Mouse (Mus musculus) gastrocnemius, adult 2 months (tissue): ENCODE data around the gene Serpine2. TPM values are rescaled to one million over a fixed set of nuclear protein-coding genes. Genes with fewer than 3 reads are reported as not detected.

ENCODE experiments used
- DNase-seq: peaks from one replicate; pipeline ENCODE4 v3.0.0; 2022
- H3K27ac ChIP-seq: fragments of 200-600 bp; 2 replicates; pipeline ENCODE4 v1.8.1; 2022; ENCODE audit warnings: mild to moderate bottlenecking
- H3K4me3 ChIP-seq: fragments of 200-600 bp; 2 replicates; pipeline ENCODE4 v1.8.1; 2022; ENCODE audit warnings: mild to moderate bottlenecking, moderate library complexity
- CTCF ChIP-seq: fragments of 200-600 bp; IDR thresholded peaks from 2 replicates; pipeline ENCODE4 v1.8.1; 2022; ENCODE audit warnings: antibody characterized with exemption, mild to moderate bottlenecking, moderate library complexity
- intact Hi-C: fragments of 180-260 bp; cut with DNase I; formaldehyde crosslinking; loops from one replicate; pipeline ENCODE4 v1.15.1; 2025
- long read RNA-seq, 2 experiments: library from polyadenylated mRNA; stranded (forward); transcript quantifications; one replicate each; pipeline ENCODE4 v2.0.0; 2021
- total RNA-seq, 2 experiments: library from RNA; stranded (reverse); gene quantifications; 2 replicates each; pipeline ENCODE4 v1.2.3; 2021

Gene Serpine2
- total RNA-seq: 100 to 1,000 TPM in 1 of 2 experiments, 10 to 100 TPM in 1; 72.3 to 125 TPM
- long read RNA-seq, experiment 1, transcript Serpine2-201 (9 exons, 2,210 nt): major isoform, 371 of 388 reads
- long read RNA-seq, experiment 1, partial matches to known transcripts: 4 of 388 reads
- long read RNA-seq, experiment 1, other reads (novel, unspliced or antisense): 13 of 388 reads
- long read RNA-seq, experiment 2, transcript Serpine2-201 (9 exons, 2,210 nt): major isoform, 217 of 234 reads
- long read RNA-seq, experiment 2, partial matches to known transcripts: 5 of 234 reads
- long read RNA-seq, experiment 2, other reads (novel, unspliced or antisense): 12 of 234 reads

DNA sequence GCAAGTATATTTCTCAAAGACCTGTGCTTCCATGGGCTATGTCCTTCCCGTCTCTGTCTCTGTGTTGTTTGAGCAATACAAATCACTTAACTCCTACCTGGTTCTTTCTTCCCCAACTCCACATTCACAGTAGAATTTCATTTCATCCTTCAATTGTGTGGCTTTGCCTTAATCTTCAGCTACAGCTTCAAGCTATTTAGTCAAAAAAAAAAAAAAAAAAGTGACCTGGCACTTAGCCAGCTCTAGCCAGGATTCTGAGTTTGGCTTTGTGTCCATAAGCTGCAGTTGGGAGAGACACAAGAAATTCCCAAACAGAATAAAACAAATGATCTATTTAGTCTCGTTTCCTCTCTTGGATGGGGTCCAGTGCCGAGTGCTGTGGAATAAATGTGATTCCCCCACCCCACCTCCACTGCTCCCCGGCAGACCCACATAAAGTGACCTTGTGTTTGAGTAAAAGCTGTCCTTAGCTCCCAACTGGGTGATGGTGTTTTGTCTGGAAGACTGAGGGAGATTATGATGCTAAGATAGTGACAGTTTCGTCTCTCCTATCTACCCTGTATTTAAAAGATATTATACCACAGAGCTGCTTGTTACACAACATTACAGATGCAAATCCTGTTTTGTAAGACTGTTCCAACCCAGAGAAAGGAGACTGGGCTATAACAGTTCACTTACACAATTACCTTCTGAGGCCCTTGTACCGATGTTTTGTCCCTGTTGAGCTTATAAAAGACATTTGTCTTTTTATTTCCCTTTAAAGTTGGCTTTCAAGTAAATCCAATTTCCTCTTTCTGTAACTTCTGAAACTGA lies at the start of gene Serpine2:
TSS of gene Serpine2 (minus strand) at position 51 of the 813 bp plus-strand sequence.
- no peak for TF ChIP-seq CTCF
- intact Hi-C loops: no loop called here
- DNase-seq: no peak
- H3K4me3 ChIP-seq: no peak within 1 kb of the TSS
- H3K27ac ChIP-seq: no peak within 1 kb of the TSS

DNA sequence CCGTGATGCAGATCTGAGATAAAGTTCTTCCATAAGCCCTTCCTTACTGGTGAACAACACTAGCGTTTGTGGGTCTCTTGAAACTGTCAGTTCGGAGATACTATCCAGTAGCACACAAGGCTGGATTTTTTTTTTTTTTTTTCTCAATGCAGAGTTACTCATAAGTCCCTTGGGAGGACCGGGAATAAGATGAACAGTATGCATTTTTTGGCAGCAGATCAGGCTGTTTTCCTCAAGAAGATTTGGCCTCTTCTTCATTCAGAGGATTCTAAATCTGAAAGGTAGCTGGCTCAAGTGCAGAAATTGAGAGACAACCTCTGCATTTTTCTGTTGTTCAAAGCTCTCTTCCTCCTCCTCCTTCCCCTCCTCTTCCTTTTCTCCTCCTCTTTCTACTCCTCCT lies 46.8 kb upstream of the Serpine2 start:
- intact Hi-C loops: no loop called here
- H3K27ac ChIP-seq: no peak overlapping the region
- no peak for DNase-seq
- no peak overlapping the region for H3K4me3 ChIP-seq
- TF ChIP-seq CTCF: no peak

DNA sequence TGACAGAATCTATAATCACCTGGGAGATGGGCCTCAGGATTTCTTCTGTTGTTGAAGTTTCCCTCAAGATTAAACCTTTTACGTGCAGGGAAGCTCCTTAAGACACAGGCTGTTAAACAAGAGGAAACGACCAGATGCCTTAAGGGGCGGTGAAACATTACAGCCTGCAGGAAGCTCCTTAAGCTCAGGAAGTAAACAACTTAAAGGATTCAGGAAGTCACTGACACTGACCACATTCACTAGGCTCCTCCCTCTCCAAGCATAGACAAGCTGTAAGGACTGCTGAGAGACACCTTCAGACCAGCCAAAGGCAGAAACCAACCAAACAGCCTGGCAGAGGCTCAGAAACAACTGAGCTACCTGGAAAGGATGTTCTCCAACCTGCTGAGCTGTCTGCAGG lies 44.3 kb upstream of the Serpine2 start:
- no peak overlapping the region for H3K27ac ChIP-seq
- no peak for TF ChIP-seq CTCF
- intact Hi-C loops: no loop called here

DNA sequence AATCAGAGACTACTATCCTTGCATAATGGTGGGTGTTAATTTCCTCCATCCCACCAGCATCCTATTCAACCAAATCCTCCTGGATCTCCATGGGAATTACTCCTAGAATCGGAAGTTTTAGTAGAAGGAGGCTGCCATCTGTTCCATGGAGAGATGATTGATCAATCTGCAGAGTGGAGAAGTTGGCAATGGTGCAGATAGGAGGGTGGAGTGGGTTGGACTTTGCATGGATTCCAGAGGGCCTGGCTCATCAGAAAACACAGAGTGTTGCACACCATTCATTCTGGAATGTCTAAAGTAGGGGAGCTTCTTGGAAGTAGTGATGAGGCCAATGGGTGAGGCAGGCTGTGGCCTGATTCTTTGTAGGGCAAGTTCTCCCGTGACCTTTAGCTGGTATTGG lies 41.9 kb upstream of the Serpine2 start:
- TF ChIP-seq CTCF: no peak

More for the DNA sequence above, 44.3 kb upstream of the Serpine2 start:
- H3K4me3 ChIP-seq: no peak overlapping the region
- no peak for DNase-seq

DNA sequence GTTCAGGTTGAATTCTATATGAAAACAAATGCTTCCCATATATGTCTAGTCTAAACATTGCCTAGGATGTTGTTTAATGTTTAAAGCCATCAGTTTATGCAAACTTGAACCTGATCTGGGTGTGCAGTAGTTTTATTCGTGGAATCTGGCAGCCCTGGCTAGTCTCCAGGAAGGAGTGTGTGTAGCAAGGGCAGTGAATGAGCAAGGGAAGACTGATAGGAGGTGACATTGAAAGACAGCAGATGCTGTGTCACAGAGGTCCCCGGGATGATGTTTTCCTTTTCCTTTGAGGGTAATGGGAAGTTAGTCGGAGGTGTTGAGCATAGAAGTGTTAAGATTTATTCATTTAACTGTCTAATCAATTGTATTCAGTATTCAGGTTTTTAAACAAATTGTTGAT lies 21.7 kb upstream of the Serpine2 start:
- Histone ChIP-seq H3K27ac (no peak overlapping the region), H3K4me3 (no peak overlapping the region)
- no peak for DNase-seq
- intact Hi-C loops: no loop called here
- no peak for TF ChIP-seq CTCF

More for the DNA sequence above, 41.9 kb upstream of the Serpine2 start:
- no peak overlapping the region for H3K27ac ChIP-seq
- no peak overlapping the region for H3K4me3 ChIP-seq
- intact Hi-C loops: no loop called here
- DNase-seq: peak; percentile 40

DNA sequence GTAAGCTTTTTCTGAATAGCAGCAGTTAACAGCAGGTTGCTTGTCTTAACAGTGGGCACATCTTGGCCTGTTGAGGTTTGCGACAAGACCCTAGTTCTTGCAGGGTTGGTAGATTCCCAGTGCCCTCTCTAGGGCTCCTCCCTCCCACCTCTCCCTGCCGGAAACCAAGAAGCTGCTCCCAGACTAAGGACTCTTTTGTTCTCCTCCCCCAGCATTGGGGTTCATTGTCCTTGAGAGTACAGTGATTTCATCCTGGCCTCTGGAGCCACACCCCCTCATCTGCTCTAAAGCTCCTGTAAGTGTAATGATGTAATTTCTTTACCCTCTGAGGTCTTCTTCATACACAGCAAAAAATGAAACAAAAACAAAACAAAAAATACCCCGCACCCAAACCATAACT lies 13.8 kb upstream of the Serpine2 start:
- no peak overlapping the region for H3K27ac ChIP-seq
- no peak overlapping the region for H3K4me3 ChIP-seq
- no peak for TF ChIP-seq CTCF
- intact Hi-C loops: no loop called here
- DNase-seq: no peak

DNA sequence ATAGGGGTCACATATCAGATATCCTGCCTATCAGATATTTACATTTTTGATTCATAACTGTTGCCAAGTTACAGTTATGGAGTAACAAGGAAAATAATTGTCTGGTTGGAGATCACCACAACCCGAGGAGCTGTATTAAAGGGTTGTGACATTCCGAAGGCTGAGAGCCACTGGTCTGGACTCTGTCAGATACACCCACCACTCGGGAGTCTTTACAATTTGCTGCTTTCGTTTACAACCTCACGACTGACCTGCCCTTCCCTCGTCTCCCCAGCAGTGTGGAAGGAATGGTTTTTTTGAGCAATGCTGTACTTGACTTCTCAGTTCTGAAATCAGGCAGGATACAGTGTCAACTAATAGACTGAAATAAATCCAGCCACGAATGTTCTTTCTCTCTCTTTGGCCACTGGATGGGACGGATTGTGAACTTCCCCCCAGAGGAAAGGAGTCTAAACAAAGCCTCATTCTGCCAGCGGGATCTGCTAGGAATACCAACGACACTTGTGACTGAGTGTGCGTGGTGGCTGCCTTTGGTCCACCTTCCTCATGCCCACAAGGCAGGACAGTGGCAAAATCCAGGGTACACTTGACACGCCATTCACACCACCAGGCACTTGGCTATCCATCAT lies 455 bp downstream of the Serpine2 start:
- H3K27ac ChIP-seq: no peak overlapping the region
- TF ChIP-seq CTCF: no peak
- no peak overlapping the region for H3K4me3 ChIP-seq
- no peak for DNase-seq
- intact Hi-C loops: no loop called here

DNA sequence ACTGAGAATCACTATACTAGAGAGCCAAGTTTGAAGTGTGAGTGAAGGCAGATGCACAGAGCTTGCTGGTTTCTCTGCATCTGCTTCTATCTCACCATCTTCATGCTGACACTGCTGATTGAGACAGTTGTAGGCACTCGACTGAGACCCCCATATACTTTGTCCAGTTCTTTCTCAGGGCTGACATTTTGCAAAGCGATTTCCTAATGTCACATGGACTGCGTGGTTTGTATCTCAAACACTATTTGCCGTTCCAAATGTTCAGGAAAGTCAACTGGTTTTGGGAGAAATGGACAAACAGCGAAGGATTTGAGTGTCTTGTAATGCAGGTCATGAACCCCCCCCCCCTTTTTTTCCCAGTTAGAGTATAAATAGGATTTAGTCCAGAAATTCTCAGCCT lies 1.0 kb downstream of the Serpine2 start:
- no peak overlapping the region for H3K4me3 ChIP-seq
- no peak for TF ChIP-seq CTCF
- H3K27ac ChIP-seq: no peak overlapping the region
- intact Hi-C loops: loop anchor here (2.0 kb wide), 1 partner anchor 37 kb away; no protein-coding TSS in a partner anchor
- DNase-seq: no peak

DNA sequence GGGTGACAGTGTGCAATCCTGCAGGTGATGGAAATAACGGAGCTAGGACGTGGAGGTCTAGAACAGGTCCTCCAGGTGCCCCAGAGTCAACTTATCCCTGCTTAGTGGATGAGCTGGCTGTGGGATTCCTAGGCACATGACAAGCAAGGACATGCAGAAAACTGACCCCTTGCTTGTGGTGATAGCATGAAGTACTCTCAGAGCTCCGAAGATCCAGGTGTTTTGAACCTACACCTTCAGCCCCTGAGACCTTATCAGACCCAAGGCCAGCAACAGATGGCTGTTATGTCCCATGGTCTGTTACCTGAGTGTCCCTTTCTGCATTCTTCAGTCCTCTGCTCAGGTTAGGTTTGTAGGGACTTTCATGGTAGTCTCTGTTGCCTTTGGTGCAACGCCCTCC lies 2.0 kb downstream of the Serpine2 start:
- intact Hi-C loops: loop anchor here (2.0 kb wide), 1 partner anchor 36 kb away; no protein-coding TSS in a partner anchor
- H3K27ac ChIP-seq: peak overlapping the region; percentile 93; the same call in 1 of the 2 replicates
- DNase-seq: no peak
- peak overlapping the region; percentile 87 for H3K4me3 ChIP-seq
- no peak for TF ChIP-seq CTCF

DNA sequence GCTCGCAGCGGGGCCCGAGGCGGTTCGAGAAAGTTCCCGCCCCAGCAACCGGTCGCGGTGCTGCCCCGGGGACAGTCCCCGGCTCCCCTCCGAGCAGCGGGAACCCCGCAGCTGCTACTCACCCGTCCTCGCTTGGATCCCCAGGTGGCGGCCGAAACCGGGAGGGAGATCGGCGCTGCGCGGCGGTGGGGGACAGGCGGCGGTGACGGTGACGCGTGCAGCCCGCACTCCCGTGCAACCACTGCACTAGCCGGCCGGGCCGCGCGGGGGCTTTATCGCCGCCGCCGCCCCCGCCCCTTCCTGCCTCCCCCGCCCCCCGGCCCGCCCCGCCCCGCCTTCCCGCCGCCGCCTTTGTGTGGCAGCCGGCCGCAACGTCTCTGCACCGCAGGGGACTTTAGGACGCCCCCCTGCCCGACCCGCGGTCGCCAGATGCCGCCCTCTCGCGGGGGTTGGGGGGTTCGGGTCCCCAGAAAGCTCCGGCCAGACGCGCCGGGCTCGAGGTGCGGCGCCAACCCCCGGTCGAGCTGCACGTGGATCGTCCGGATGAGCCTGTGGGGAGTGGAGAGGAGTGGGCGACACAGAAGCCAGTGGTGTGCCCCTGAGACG lies 2.5 kb downstream of the Serpine2 start:
- Histone ChIP-seq H3K27ac (peak overlapping the region; percentile 93), H3K4me3 (peak overlapping the region; percentile 87)
- peak; percentile 69 for DNase-seq
- intact Hi-C loops: loop anchor here (2.0 kb wide), 1 partner anchor 36 kb away; no protein-coding TSS in a partner anchor
- peak; percentile 8; the same call in 1 of the 2 replicates for TF ChIP-seq CTCF

DNA sequence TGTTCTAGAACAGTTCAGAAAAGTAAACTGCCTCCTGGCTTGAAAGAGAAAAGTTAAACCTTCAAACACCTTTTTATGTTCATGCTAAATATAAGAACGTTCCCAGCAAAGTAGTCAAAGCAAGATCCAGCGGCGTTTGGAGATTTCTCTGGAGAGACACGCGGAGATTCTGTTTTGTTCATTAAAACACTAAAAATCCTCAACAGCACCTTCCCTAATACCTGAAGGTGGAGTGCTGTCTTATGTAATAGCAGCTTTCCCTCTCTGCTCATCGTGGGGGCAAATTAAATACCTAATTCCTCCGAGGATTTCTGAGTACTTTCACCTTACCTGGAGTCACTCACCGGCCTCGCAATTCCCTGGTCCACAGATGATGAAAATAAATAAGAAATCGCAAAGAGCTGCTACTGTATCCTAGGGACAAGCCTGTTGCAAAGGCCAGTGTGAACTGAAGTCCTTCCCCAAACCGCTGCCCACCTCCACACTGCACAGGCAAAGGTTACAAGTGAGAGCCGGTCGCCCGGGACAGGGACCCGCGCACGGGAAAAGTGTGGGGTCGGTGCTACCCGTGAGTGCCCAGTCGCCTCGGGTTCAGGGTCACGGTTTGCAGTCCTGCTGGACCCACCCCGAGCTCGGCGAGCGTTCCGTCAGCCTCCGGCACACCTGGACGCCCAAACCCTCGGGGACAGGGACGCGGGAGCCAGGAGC lies 3.1 kb downstream of the Serpine2 start:
- TF ChIP-seq CTCF: no peak
- DNase-seq: no peak
- intact Hi-C loops: loop anchor here (2.0 kb wide), 1 partner anchor 35 kb away; no protein-coding TSS in a partner anchor
- peak overlapping the region; percentile 93 for H3K27ac ChIP-seq
- H3K4me3 ChIP-seq: peak overlapping the region; percentile 87

DNA sequence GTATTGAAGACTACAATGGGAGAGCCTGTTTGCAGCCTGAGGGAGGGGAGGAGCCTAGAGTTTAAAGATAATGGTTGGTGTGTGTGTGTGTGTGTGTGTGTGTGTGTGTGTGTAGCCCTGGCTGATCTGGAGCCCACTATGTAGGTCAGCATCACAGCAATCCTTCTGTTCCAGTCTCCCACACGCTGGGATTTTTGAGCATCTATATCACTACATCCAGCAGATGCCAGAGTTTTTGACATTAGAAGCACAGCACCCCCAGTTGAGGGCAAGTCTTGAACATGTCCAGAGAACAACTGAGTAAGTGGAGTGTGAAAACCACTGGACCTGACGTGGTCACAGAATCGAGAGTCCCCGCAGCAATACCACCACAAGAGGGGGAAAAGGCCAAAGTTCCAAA lies 4.2 kb downstream of the Serpine2 start:
- Histone ChIP-seq H3K27ac (no peak overlapping the region), H3K4me3 (peak overlapping the region; percentile 87)
- DNase-seq: no peak
- no peak for TF ChIP-seq CTCF
- intact Hi-C loops: no loop called here
